Mouse (Mus musculus): ENCODE measurements around the gene Cfap70. TPM values are rescaled to one million over a fixed set of nuclear protein-coding genes. Genes with fewer than 3 reads are reported as not detected.

Cfap70 gene
- polyA plus RNA-seq, 1 experiment from 2014 or later, result 0.98 TPM

Other genes with a start within 250 kb of the Cfap70 start
- not detected in 2 replicates for gene Kcnk16, start 183.0 kb downstream of the Cfap70 start, polyA plus RNA-seq (2014; fragmentation: Nextera tagmentation; extraction: Ambion mirVana)
- gene Nudt13, start 157.5 kb downstream of the Cfap70 start, polyA plus RNA-seq (2014; fragmentation: Nextera tagmentation; extraction: Ambion mirVana), result 11.1 and 14.7 TPM in 2 replicates
- gene Ecd, start 104.1 kb downstream of the Cfap70 start, polyA plus RNA-seq (2014; fragmentation: Nextera tagmentation; extraction: Ambion mirVana), result 56.9 and 58.6 TPM in 2 replicates
- gene Fam149b, start 104.1 kb downstream of the Cfap70 start, polyA plus RNA-seq (2014; fragmentation: Nextera tagmentation; extraction: Ambion mirVana), result 37.0 and 40.8 TPM in 2 replicates
- gene Dnajc9, start 63.3 kb downstream of the Cfap70 start, polyA plus RNA-seq (2014; fragmentation: Nextera tagmentation; extraction: Ambion mirVana), result 140 and 165 TPM in 2 replicates
- gene Mrps16, start 58.6 kb downstream of the Cfap70 start, polyA plus RNA-seq (2014; fragmentation: Nextera tagmentation; extraction: Ambion mirVana), result 68.4 and 72.3 TPM in 2 replicates
- gene Anxa7, start 27.9 kb upstream of the Cfap70 start, polyA plus RNA-seq (2014; fragmentation: Nextera tagmentation; extraction: Ambion mirVana), result 12.3 and 14.8 TPM in 2 replicates
- 0.20 and 0.30 TPM in 2 replicates for gene Mss51, start 44.7 kb upstream of the Cfap70 start, polyA plus RNA-seq (2014; fragmentation: Nextera tagmentation; extraction: Ambion mirVana)
- 83.5 and 90.2 TPM in 2 replicates for gene Ppp3cb, start 94.3 kb upstream of the Cfap70 start, polyA plus RNA-seq (2014; fragmentation: Nextera tagmentation; extraction: Ambion mirVana)
- 8.6 and 11.9 TPM in 2 replicates for gene Usp54, start 188.8 kb upstream of the Cfap70 start, polyA plus RNA-seq (2014; fragmentation: Nextera tagmentation; extraction: Ambion mirVana)
- gene Myoz1, start 204.3 kb upstream of the Cfap70 start, polyA plus RNA-seq (2014; fragmentation: Nextera tagmentation; extraction: Ambion mirVana), result 0.22 TPM in 1 of 2 replicates, not detected in the other
- gene Synpo2l, start 216.1 kb upstream of the Cfap70 start, polyA plus RNA-seq (2014; fragmentation: Nextera tagmentation; extraction: Ambion mirVana), result 0.05 and 0.09 TPM in 2 replicates
- 64.9 and 75.4 TPM in 2 replicates for gene Sec24c, start 222.1 kb upstream of the Cfap70 start, polyA plus RNA-seq (2014; fragmentation: Nextera tagmentation; extraction: Ambion mirVana)
- 13.1 and 15.1 TPM in 2 replicates for gene Fut11, start 242.7 kb upstream of the Cfap70 start, polyA plus RNA-seq (2014; fragmentation: Nextera tagmentation; extraction: Ambion mirVana)